Mouse (Mus musculus) kidney, adult 2 months (tissue): ENCODE data around the gene Gm42674.

Source experiments
- CTCF ChIP-seq: fragments of 200-500 bp; conservative IDR thresholded peaks from 2 replicates; pipeline ENCODE4 v1.5.1; 2011; ENCODE audit warnings: low read depth, mild to moderate bottlenecking, control low read depth, low read length, moderate library complexity, mixed read lengths; ENCODE audit not compliant: insufficient read depth, insufficient read length
- POLR2A ChIP-seq: fragments of 200-500 bp; IDR thresholded peaks from one replicate; pipeline ENCODE4 v1.6.1; 2011; ENCODE audit warnings: low read depth, low read length, control low read depth

DNA sequence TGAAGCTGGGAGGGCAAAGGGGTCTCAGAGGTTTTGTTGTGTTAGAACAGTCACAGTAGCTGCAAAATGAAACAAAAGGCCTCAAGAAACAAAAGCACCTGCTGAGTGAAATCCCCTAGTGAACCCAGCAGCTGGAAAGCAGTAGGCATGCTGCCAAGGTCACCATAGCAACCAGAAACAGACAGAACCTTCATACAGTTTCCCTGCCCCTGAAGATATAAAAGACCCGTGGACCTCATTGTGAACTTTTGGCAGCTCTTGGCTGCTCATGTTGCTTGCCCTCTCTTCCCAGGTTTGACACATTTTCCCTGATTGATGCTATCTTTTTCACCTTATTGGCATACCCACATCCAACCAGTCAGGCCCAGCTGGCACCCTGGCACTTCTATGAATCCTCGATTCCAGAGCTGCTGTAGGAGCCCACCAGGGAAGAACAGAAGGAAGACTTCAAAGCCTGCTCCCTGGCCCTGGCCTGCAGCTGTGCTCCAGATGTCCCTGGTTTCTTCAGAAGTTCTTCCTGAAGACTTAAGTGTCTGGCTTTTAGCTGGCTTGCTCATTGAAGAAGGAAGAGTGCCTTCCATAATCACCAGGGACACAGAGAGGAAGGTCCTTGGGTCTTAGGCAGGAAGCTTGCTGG lies 21.8 kb downstream of the Gm42674 start:
- TF ChIP-seq CTCF (no peak), POLR2A (no peak)
